Mouse (Mus musculus) brain, embryonic 14.5 days (tissue): Measurements from ENCODE around the gene Gtf2e1.

Experiments used
- CTCF ChIP-seq: fragments of 200-500 bp; IDR thresholded peaks from 2 replicates; pipeline ENCODE4 v1.5.1; 2012; ENCODE audit warnings: inconsistent platforms, mild to moderate bottlenecking, moderate library complexity, borderline replicate concordance; ENCODE audit not compliant: insufficient read depth, insufficient read length; ENCODE audit errors: extremely low read depth
- POLR2A ChIP-seq: fragments of 200-500 bp; IDR thresholded peaks from 2 replicates; pipeline ENCODE4 v1.6.1; 2012; ENCODE audit warnings: mild to moderate bottlenecking, inconsistent platforms, borderline replicate concordance; ENCODE audit not compliant: poor library complexity, insufficient read depth, insufficient read length, severe bottlenecking; ENCODE audit errors: extremely low read depth

DNA sequence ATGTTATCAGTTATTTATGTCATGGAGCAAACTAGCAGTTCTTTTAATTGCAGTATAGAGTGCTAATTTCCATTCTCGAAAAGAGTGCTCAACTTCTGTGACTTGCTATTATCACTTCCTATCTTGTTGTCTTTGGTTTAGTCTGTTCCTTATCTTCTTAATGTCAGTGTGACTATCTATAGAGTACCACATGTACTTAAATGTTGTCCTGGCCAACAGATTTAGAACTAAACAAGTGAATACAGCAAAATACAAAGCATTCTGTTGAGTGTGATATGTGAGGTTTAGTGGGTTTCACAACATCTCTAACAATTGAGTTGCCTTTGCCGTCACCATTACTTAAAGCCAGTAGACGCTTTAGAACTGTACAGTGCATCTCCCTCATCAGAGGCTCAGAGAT, 13.2 kb upstream of the Gtf2e1 start:
- TF ChIP-seq CTCF (no peak), POLR2A (no peak)
